Mouse (Mus musculus): Measurements from ENCODE around the gene Zic4.

- TF ChIP-seq CTCF (IDR thresholded peaks at IDR 0.05; ENCODE audit: insufficient read depth, low read depth, low read length) (no peak), POLR2A (IDR thresholded peaks at IDR 0.05; ENCODE audit: insufficient read depth, low read depth, low read length) (no peak)
Observed at GRCm38 (mm10) chr9:91388173-91388572, 26.0 kb downstream of the Zic4 start.

Data from olfactory bulb, adult 2 months (tissue).